Mouse (Mus musculus): ENCODE results near the gene Lmf1. TPM values are rescaled to one million over a fixed set of nuclear protein-coding genes. Genes with fewer than 3 reads are reported as not detected.
A peak's percentile ranks its signal among the peaks of the same experiment; 100 is the strongest.

Gene Lmf1
- polyA plus RNA-seq, 1 experiment from 2014 or later: 16.3 TPM

GRCm38 (mm10) chr17:25643517-25644294, 64.8 kb downstream of the Lmf1 start:
- no peak for DNase-seq (ENCODE audit: low spot score)
- H3K9ac ChIP-seq (ENCODE audit: low read length): no peak overlapping the region
- peak; percentile 13; the same call in 1 of the 2 replicates for ATAC-seq (ENCODE audit: low FRiP score, low TSS enrichment)
- no peak overlapping the region for H3K27ac ChIP-seq (replicated peaks)
- H3K27me3 ChIP-seq (ENCODE audit: control insufficient read depth, insufficient read depth, low read length): no peaks in the 10 kb centered on the region
- H3K4me3 ChIP-seq (ENCODE audit: low read depth, low read length): no peak overlapping the region
- H3K4me1 ChIP-seq (replicated peaks; ENCODE audit: control insufficient read depth, insufficient read depth): no peaks in the 10 kb centered on the region
- H3K36me3 ChIP-seq (ENCODE audit: control insufficient read depth, insufficient read depth, low read length): no peaks in the 10 kb centered on the region; the same call in 1 of the 2 replicates
- no peaks in the 10 kb centered on the region for H3K9me3 ChIP-seq (ENCODE audit: control insufficient read depth, low read length)
- no peak overlapping the region for H3K4me2 ChIP-seq (replicated peaks; ENCODE audit: low read depth)
- WGBS: 75% methylated on average over 13 of the region's 13 CpGs
- no peak for TF ChIP-seq CTCF (IDR thresholded peaks at IDR 0.05; ENCODE audit: low read depth)

- no peak for ATAC-seq (ENCODE audit: low FRiP score, low TSS enrichment)
- WGBS: 82% methylated on average over 3 of the region's 3 CpGs
- no peak for TF ChIP-seq CTCF (IDR thresholded peaks at IDR 0.05; ENCODE audit: low read depth)
- no peak for TF ChIP-seq EP300 (optimal IDR thresholded peaks at IDR 0.05)
- Histone ChIP-seq H3K27ac (replicated peaks) (no peak overlapping the region), H3K4me1 (replicated peaks; ENCODE audit: control insufficient read depth, insufficient read depth) (no peaks in the 10 kb centered on the region), H3K4me3 (ENCODE audit: low read depth, low read length) (no peak overlapping the region), H3K36me3 (ENCODE audit: control insufficient read depth, insufficient read depth, low read length) (no peaks in the 10 kb centered on the region; the same call in 1 of the 2 replicates), H3K9ac (ENCODE audit: low read length) (no peak overlapping the region), H3K4me2 (replicated peaks; ENCODE audit: low read depth) (no peak overlapping the region), H3K9me3 (ENCODE audit: control insufficient read depth, low read length) (no peaks in the 10 kb centered on the region), H3K27me3 (ENCODE audit: control insufficient read depth, insufficient read depth, low read length) (no peaks in the 10 kb centered on the region)
- DNase-seq (ENCODE audit: low spot score): no peak
These were observed 65.9 kb downstream of the Lmf1 start for GRCm38 (mm10) chr17:25644761-25645160.

- no peaks in the 10 kb centered on the region for H3K9me3 ChIP-seq (ENCODE audit: control insufficient read depth, low read length)
- WGBS: 88% methylated on average over 9 of the region's 9 CpGs
- ATAC-seq (ENCODE audit: low FRiP score, low TSS enrichment) (no peak), DNase-seq (ENCODE audit: low spot score) (no peak)
- H3K27ac ChIP-seq (replicated peaks): no peak overlapping the region
- no peak overlapping the region for H3K9ac ChIP-seq (ENCODE audit: low read length)
- no peak overlapping the region for H3K4me2 ChIP-seq (replicated peaks; ENCODE audit: low read depth)
- no peak overlapping the region for H3K4me3 ChIP-seq (ENCODE audit: low read depth, low read length)
- H3K4me1 ChIP-seq (replicated peaks; ENCODE audit: control insufficient read depth, insufficient read depth): no peaks in the 10 kb centered on the region
- H3K27me3 ChIP-seq (ENCODE audit: control insufficient read depth, insufficient read depth, low read length): no peaks in the 10 kb centered on the region
- no peaks in the 10 kb centered on the region; the same call in 1 of the 2 replicates for H3K36me3 ChIP-seq (ENCODE audit: control insufficient read depth, insufficient read depth, low read length)
- TF ChIP-seq EP300 (optimal IDR thresholded peaks at IDR 0.05): no peak
- no peak for TF ChIP-seq CTCF (IDR thresholded peaks at IDR 0.05; ENCODE audit: low read depth)
These were observed 66.8 kb downstream of the Lmf1 start for GRCm38 (mm10) chr17:25645661-25646060.

- Histone ChIP-seq H3K9ac (ENCODE audit: low read length) (no peak overlapping the region), H3K36me3 (ENCODE audit: control insufficient read depth, insufficient read depth, low read length) (no peaks in the 10 kb centered on the region; the same call in 1 of the 2 replicates), H3K4me2 (replicated peaks; ENCODE audit: low read depth) (no peak overlapping the region), H3K27ac (replicated peaks) (no peak overlapping the region), H3K9me3 (ENCODE audit: control insufficient read depth, low read length) (no peaks in the 10 kb centered on the region), H3K4me1 (replicated peaks; ENCODE audit: control insufficient read depth, insufficient read depth) (no peaks in the 10 kb centered on the region), H3K4me3 (ENCODE audit: low read depth, low read length) (no peak overlapping the region), H3K27me3 (ENCODE audit: control insufficient read depth, insufficient read depth, low read length) (no peaks in the 10 kb centered on the region)
- no peak for TF ChIP-seq CTCF (IDR thresholded peaks at IDR 0.05; ENCODE audit: low read depth)
- no peak for TF ChIP-seq EP300 (optimal IDR thresholded peaks at IDR 0.05)
- no peak for ATAC-seq (ENCODE audit: low FRiP score, low TSS enrichment)
- 79% methylated on average over 10 of the region's 10 CpGs for WGBS
- no peak for DNase-seq (ENCODE audit: low spot score)
These were observed 69.0 kb downstream of the Lmf1 start for GRCm38 (mm10) chr17:25647901-25648300.

GRCm38 (mm10) chr17:25648678-25649216, 69.9 kb downstream of the Lmf1 start:
- DNase-seq (ENCODE audit: low spot score) (no peak), ATAC-seq (ENCODE audit: low FRiP score, low TSS enrichment) (no peak)
- no peak for TF ChIP-seq EP300 (optimal IDR thresholded peaks at IDR 0.05)
- no peak for TF ChIP-seq CTCF (IDR thresholded peaks at IDR 0.05; ENCODE audit: low read depth)
- Histone ChIP-seq H3K36me3 (ENCODE audit: control insufficient read depth, insufficient read depth, low read length) (no peaks in the 10 kb centered on the region; the same call in 1 of the 2 replicates), H3K27ac (replicated peaks) (no peak overlapping the region), H3K27me3 (ENCODE audit: control insufficient read depth, insufficient read depth, low read length) (no peaks in the 10 kb centered on the region), H3K4me1 (replicated peaks; ENCODE audit: control insufficient read depth, insufficient read depth) (no peaks in the 10 kb centered on the region), H3K9me3 (ENCODE audit: control insufficient read depth, low read length) (no peaks in the 10 kb centered on the region), H3K9ac (ENCODE audit: low read length) (no peak overlapping the region), H3K4me2 (replicated peaks; ENCODE audit: low read depth) (no peak overlapping the region), H3K4me3 (ENCODE audit: low read depth, low read length) (no peak overlapping the region)
- WGBS: 40% methylated on average over 15 of the region's 15 CpGs

- no peak for ATAC-seq (ENCODE audit: low FRiP score, low TSS enrichment)
- WGBS: 92% methylated on average over 7 of the region's 7 CpGs
These were observed 71.8 kb downstream of the Lmf1 start for GRCm38 (mm10) chr17:25650726-25651125.

More at GRCm38 (mm10) chr17:25650726-25651125, 71.8 kb downstream of the Lmf1 start:
- no peak for DNase-seq (ENCODE audit: low spot score)
- no peak overlapping the region for H3K9ac ChIP-seq (ENCODE audit: low read length)
- no peaks in the 10 kb centered on the region; the same call in none of the 2 replicates for H3K36me3 ChIP-seq (ENCODE audit: control insufficient read depth, insufficient read depth, low read length)
- TF ChIP-seq CTCF (IDR thresholded peaks at IDR 0.05; ENCODE audit: low read depth) (peak; percentile 38; the same call in 1 of the 2 replicates), EP300 (optimal IDR thresholded peaks at IDR 0.05) (no peak)
- no peaks in the 10 kb centered on the region for H3K4me1 ChIP-seq (replicated peaks; ENCODE audit: control insufficient read depth, insufficient read depth)
- no peaks in the 10 kb centered on the region for H3K27me3 ChIP-seq (ENCODE audit: control insufficient read depth, insufficient read depth, low read length)
- H3K4me2 ChIP-seq (replicated peaks; ENCODE audit: low read depth): no peak overlapping the region
- no peak overlapping the region for H3K4me3 ChIP-seq (ENCODE audit: low read depth, low read length)
- H3K27ac ChIP-seq (replicated peaks): no peak overlapping the region
- no peaks in the 10 kb centered on the region for H3K9me3 ChIP-seq (ENCODE audit: control insufficient read depth, low read length)

All from stomach, postnatal 0 days (tissue).